Mouse (Mus musculus) midbrain, embryonic 14.5 days (tissue): ENCODE measurements around the gene Pgghg. TPM values are rescaled to one million over a fixed set of nuclear protein-coding genes. Genes with fewer than 3 reads are reported as not detected.

Experiments
- ATAC-seq: fragments of 200-750 bp; cut with Nextera tagmentation; 2 replicates; pipeline ENCODE4 v1.8.0; 2017; ENCODE audit warnings: moderate number of reproducible peaks, moderate library complexity; ENCODE audit not compliant: low FRiP score, low TSS enrichment
- DNase-seq: peaks from one replicate; pipeline ENCODE4 v3.0.0-alpha.2; 2015
- H3K27ac ChIP-seq: fragments of 300-500 bp; sonication (generic); replicated peaks from 2 replicates; pipeline ENCODE4 v1.5.1; 2014; ENCODE audit warnings: mild to moderate bottlenecking, low read depth, low read length, moderate library complexity
- H3K27me3 ChIP-seq: fragments of 300-500 bp; sonication (generic); 2 replicates; pipeline ENCODE4 v1.6.1; 2014; ENCODE audit warnings: low read length, control low read depth, mixed read lengths; ENCODE audit not compliant: control insufficient read depth, insufficient read depth
- H3K36me3 ChIP-seq: fragments of 300-500 bp; sonication (generic); 2 replicates; pipeline ENCODE4 v1.6.1; 2014; ENCODE audit warnings: low read length, control low read depth; ENCODE audit not compliant: control insufficient read depth, insufficient read depth
- H3K4me1 ChIP-seq: fragments of 300-500 bp; sonication (generic); 2 replicates; pipeline ENCODE4 v1.6.1; 2014; ENCODE audit warnings: mild to moderate bottlenecking, antibody characterized with exemption, low read length, control low read depth; ENCODE audit not compliant: control insufficient read depth, insufficient read depth
- H3K4me2 ChIP-seq: fragments of 300-500 bp; sonication (generic); 2 replicates; pipeline ENCODE4 v1.6.1; 2014; ENCODE audit warnings: mild to moderate bottlenecking, low read length, moderate library complexity
- H3K4me3 ChIP-seq: fragments of 300-500 bp; sonication (generic); replicated peaks from 2 replicates; pipeline ENCODE4 v1.5.1; 2014; ENCODE audit warnings: low read depth, low read length
- H3K9ac ChIP-seq: fragments of 300-500 bp; sonication (generic); replicated peaks from 2 replicates; pipeline ENCODE4 v1.6.1; 2014; ENCODE audit warnings: mild to moderate bottlenecking, low read length, moderate library complexity
- H3K9me3 ChIP-seq: fragments of 300-500 bp; sonication (generic); 2 replicates; pipeline ENCODE4 v1.6.1; 2016; ENCODE audit warnings: low read length, control low read depth, mixed read lengths; ENCODE audit not compliant: control insufficient read depth
- WGBS: fragments of 180-500 bp; shearing (Covaris S2); extraction: QIAGEN DNeasy Blood & Tissue Kit; methylation state at CpG from one replicate; pipeline ENCODE4 v1.1.7; 2014; 5-methylcytosine and 5-hydroxymethylcytosine counted together
- polyA plus RNA-seq: library from polyadenylated mRNA; unstranded; fragments of >200 nt; fragmentation: Nextera tagmentation; extraction: Ambion mirVana; gene quantifications from 2 replicates; pipeline ENCODE4 v1.2.1, GENCODE M21; 2014

The Pgghg gene
- polyA plus RNA-seq, 1 experiment from 2014 or later = 7.4 TPM

GRCm38 (mm10) chr7:140905642-140906081, 35.5 kb upstream of the Pgghg start:
- DNase-seq (no peak), ATAC-seq (no peak)
- Histone ChIP-seq H3K9ac (no peak overlapping the region), H3K27me3 (no peaks in the 10 kb centered on the region), H3K4me3 (no peak overlapping the region), H3K9me3 (no peaks in the 10 kb centered on the region), H3K36me3 (no peaks in the 10 kb centered on the region), H3K4me2 (no peak overlapping the region), H3K4me1 (0 out of 2 replicates have a peak, but pooled peaks cover 3% of the 10 kb centered on the region), H3K27ac (no peak overlapping the region)
- WGBS = 89% methylated on average over 2 of the region's 2 CpGs

- H3K4me2 ChIP-seq = no peak overlapping the region
- H3K9me3 ChIP-seq = no peaks in the 10 kb centered on the region
- no peak overlapping the region for H3K4me3 ChIP-seq
- DNase-seq (no peak), ATAC-seq (no peak)
- 0 out of 2 replicates have a peak, but pooled peaks cover 3% of the 10 kb centered on the region for H3K4me1 ChIP-seq
- 86% methylated on average over 13 of the region's 13 CpGs for WGBS
- no peaks in the 10 kb centered on the region for H3K36me3 ChIP-seq
- H3K9ac ChIP-seq = no peak overlapping the region
- no peaks in the 10 kb centered on the region for H3K27me3 ChIP-seq
- H3K27ac ChIP-seq = no peak overlapping the region
These were observed 34.1 kb upstream of the Pgghg start for GRCm38 (mm10) chr7:140907131-140907530.

- ATAC-seq (no peak), DNase-seq (no peak)
- Histone ChIP-seq H3K36me3 (no peaks in the 10 kb centered on the region), H3K4me2 (no peak overlapping the region), H3K27ac (no peak overlapping the region), H3K27me3 (no peaks in the 10 kb centered on the region), H3K4me3 (no peak overlapping the region), H3K9ac (no peak overlapping the region), H3K4me1 (0 out of 2 replicates have a peak, but pooled peaks cover 3% of the 10 kb centered on the region), H3K9me3 (no peaks in the 10 kb centered on the region)
- 83% methylated on average over 7 of the region's 7 CpGs for WGBS
These were observed 33.5 kb upstream of the Pgghg start for GRCm38 (mm10) chr7:140907697-140908096.

- 52% methylated on average over 7 of the region's 7 CpGs for WGBS
- Histone ChIP-seq H3K9me3 (no peaks in the 10 kb centered on the region), H3K9ac (no peak overlapping the region), H3K27me3 (no peaks in the 10 kb centered on the region), H3K36me3 (no peaks in the 10 kb centered on the region), H3K4me3 (no peak overlapping the region), H3K27ac (no peak overlapping the region), H3K4me2 (no peak overlapping the region; the same call in 1 of the 2 replicates), H3K4me1 (0 out of 2 replicates have a peak, but pooled peaks cover 3% of the 10 kb centered on the region)
- ATAC-seq (no peak), DNase-seq (no peak)
These were observed 33.0 kb upstream of the Pgghg start for GRCm38 (mm10) chr7:140908181-140908580.

GRCm38 (mm10) chr7:140908634-140909107, 32.5 kb upstream of the Pgghg start:
- DNase-seq (peak; percentile 88), ATAC-seq (peak; percentile 43; the same call in 1 of the 2 replicates)
- H3K27ac ChIP-seq = no peak overlapping the region
- H3K27me3 ChIP-seq = no peaks in the 10 kb centered on the region
- WGBS = 1% methylated on average over 19 of the region's 19 CpGs
- H3K4me1 ChIP-seq = 0 out of 2 replicates have a peak, but pooled peaks cover 3% of the 10 kb centered on the region
- peak overlapping the region; percentile 26 for H3K4me3 ChIP-seq
- peak overlapping the region; percentile 62 for H3K4me2 ChIP-seq
- H3K36me3 ChIP-seq = no peaks in the 10 kb centered on the region
- no peaks in the 10 kb centered on the region for H3K9me3 ChIP-seq
- H3K9ac ChIP-seq = 0 out of 2 replicates have a peak overlapping the region, but pooled peaks have one; percentile 23

GRCm38 (mm10) chr7:140912293-140912692, 28.9 kb upstream of the Pgghg start:
- no peak overlapping the region for H3K9ac ChIP-seq
- H3K27me3 ChIP-seq = no peaks in the 10 kb centered on the region
- 0 out of 2 replicates have a peak, but pooled peaks cover 3% of the 10 kb centered on the region for H3K4me1 ChIP-seq
- DNase-seq = no peak
- H3K36me3 ChIP-seq = no peaks in the 10 kb centered on the region
- no peak overlapping the region for H3K4me2 ChIP-seq
- no peak overlapping the region for H3K27ac ChIP-seq
- no peak overlapping the region for H3K4me3 ChIP-seq
- WGBS = 78% methylated on average over 3 of the region's 3 CpGs
- no peaks in the 10 kb centered on the region for H3K9me3 ChIP-seq
- ATAC-seq = no peak

GRCm38 (mm10) chr7:140912846-140913482, 28.2 kb upstream of the Pgghg start:
- H3K27ac ChIP-seq = no peak overlapping the region
- no peak overlapping the region for H3K9ac ChIP-seq
- no peaks in the 10 kb centered on the region for H3K9me3 ChIP-seq
- ATAC-seq (no peak), DNase-seq (no peak)
- H3K27me3 ChIP-seq = no peaks in the 10 kb centered on the region
- 0 out of 2 replicates have a peak, but pooled peaks cover 3% of the 10 kb centered on the region for H3K4me1 ChIP-seq
- H3K36me3 ChIP-seq = no peaks in the 10 kb centered on the region
- H3K4me3 ChIP-seq = no peak overlapping the region
- WGBS = 82% methylated on average over 5 of the region's 5 CpGs
- H3K4me2 ChIP-seq = no peak overlapping the region

- H3K27ac ChIP-seq = no peak overlapping the region
- no peaks in the 10 kb centered on the region for H3K9me3 ChIP-seq
- no peaks in the 10 kb centered on the region for H3K36me3 ChIP-seq
- DNase-seq (no peak), ATAC-seq (no peak)
- H3K9ac ChIP-seq = no peak overlapping the region
- H3K4me1 ChIP-seq = no peaks in the 10 kb centered on the region
- no peaks in the 10 kb centered on the region for H3K27me3 ChIP-seq
- no peak overlapping the region for H3K4me3 ChIP-seq
- 85% methylated on average over 8 of the region's 8 CpGs for WGBS
- no peak overlapping the region for H3K4me2 ChIP-seq
These were observed 27.0 kb upstream of the Pgghg start for GRCm38 (mm10) chr7:140914031-140914690.
